Mouse (Mus musculus) lung, embryonic 16.5 days (tissue): ENCODE results near the gene Unkl. TPM values are rescaled to one million over a fixed set of nuclear protein-coding genes. Genes with fewer than 3 reads are reported as not detected.
A peak's percentile ranks its signal among the peaks of the same experiment; 100 is the strongest.
"Not testable (repeated sequence)": the region's sequence is repeated elsewhere in the genome, so short reads cannot be mapped to it uniquely, and the experiment has no call there.

Source experiments
- ATAC-seq: fragments of 200-750 bp; cut with Nextera tagmentation; 2 replicates; pipeline ENCODE4 v1.8.0; 2017; ENCODE audit warnings: low read depth, mild to moderate bottlenecking, moderate library complexity
- H3K27ac ChIP-seq: fragments of 300-500 bp; sonication (generic); 2 replicates; pipeline ENCODE4 v1.5.1; 2014; ENCODE audit warnings: mild to moderate bottlenecking, control low read depth, low read length
- H3K27me3 ChIP-seq: fragments of 300-500 bp; sonication (generic); 2 replicates; pipeline ENCODE4 v1.6.1; 2014; ENCODE audit warnings: low read depth, low read length, mixed read lengths; ENCODE audit not compliant: control insufficient read depth, insufficient read depth
- H3K36me3 ChIP-seq: fragments of 300-500 bp; sonication (generic); 2 replicates; pipeline ENCODE4 v1.6.1; 2014; ENCODE audit warnings: low read length; ENCODE audit not compliant: control insufficient read depth, insufficient read depth
- H3K4me1 ChIP-seq: fragments of 300-500 bp; sonication (generic); replicated peaks from 2 replicates; pipeline ENCODE4 v1.6.1; 2014; ENCODE audit warnings: low read length, mixed read lengths; ENCODE audit not compliant: control insufficient read depth, insufficient read depth
- H3K4me2 ChIP-seq: fragments of 300-500 bp; sonication (generic); 2 replicates; pipeline ENCODE4 v1.6.1; 2014; ENCODE audit warnings: low read depth, low read length, control low read depth
- H3K4me3 ChIP-seq: fragments of 300-500 bp; sonication (generic); 2 replicates; pipeline ENCODE4 v1.5.1; 2014; ENCODE audit warnings: mild to moderate bottlenecking, low read length, control low read depth
- H3K9ac ChIP-seq: fragments of 300-500 bp; sonication (generic); 2 replicates; pipeline ENCODE4 v1.6.1; 2014; ENCODE audit warnings: low read length, control low read depth
- H3K9me3 ChIP-seq: fragments of 300-500 bp; sonication (generic); 2 replicates; pipeline ENCODE4 v1.6.1; 2016; ENCODE audit warnings: low read length; ENCODE audit not compliant: control insufficient read depth
- WGBS: fragments of 180-500 bp; shearing (Covaris S2); extraction: QIAGEN DNeasy Blood & Tissue Kit; methylation state at CpG from one replicate; pipeline ENCODE4 v1.1.7; 2014; 5-methylcytosine and 5-hydroxymethylcytosine counted together
- polyA plus RNA-seq: library from polyadenylated mRNA; unstranded; fragments of >200 nt; fragmentation: Nextera tagmentation; extraction: Ambion mirVana; gene quantifications from 2 replicates; pipeline ENCODE4 v1.2.1, GENCODE M21; 2015

Unkl gene
- polyA plus RNA-seq, 1 experiment from 2014 or later, result 10.8 TPM

GRCm38 (mm10) chr17:25211705-25212104, 23.5 kb downstream of the Unkl start:
- Histone ChIP-seq H3K36me3 (peaks cover 27% of the 10 kb centered on the region), H3K4me2 (no peak overlapping the region), H3K27me3 (no peaks in the 10 kb centered on the region), H3K27ac (no peak overlapping the region), H3K9ac (no peak overlapping the region), H3K4me3 (no peak overlapping the region), H3K4me1 (no peaks in the 10 kb centered on the region), H3K9me3 (no peaks in the 10 kb centered on the region)
- ATAC-seq, result no peak
- 81% methylated on average over 4 of the region's 4 CpGs for WGBS

GRCm38 (mm10) chr17:25215431-25215830, 27.2 kb downstream of the Unkl start:
- WGBS, result 81% methylated on average over 3 of the region's 3 CpGs
- Histone ChIP-seq H3K36me3 (peaks cover 6% of the 10 kb centered on the region), H3K27me3 (no peaks in the 10 kb centered on the region), H3K9me3 (no peaks in the 10 kb centered on the region), H3K4me2 (no peak overlapping the region), H3K4me3 (no peak overlapping the region), H3K4me1 (no peaks in the 10 kb centered on the region), H3K9ac (no peak overlapping the region), H3K27ac (no peak overlapping the region)
- no peak for ATAC-seq

GRCm38 (mm10) chr17:25218967-25219366, 30.8 kb downstream of the Unkl start:
- no peak for ATAC-seq
- H3K9ac ChIP-seq, result no peak overlapping the region

GRCm38 (mm10) chr17:25219492-25220295, 31.5 kb downstream of the Unkl start:
- Histone ChIP-seq H3K27me3 (no peaks in the 10 kb centered on the region), H3K36me3 (peaks cover 5% of the 10 kb centered on the region), H3K4me1 (peaks cover 8% of the 10 kb centered on the region; the same call in 1 of the 2 replicates), H3K9me3 (no peaks in the 10 kb centered on the region), H3K4me3 (no peak overlapping the region), H3K4me2 (no peak overlapping the region), H3K9ac (no peak overlapping the region), H3K27ac (no peak overlapping the region)
- no peak for ATAC-seq
- 89% methylated on average over 15 of the region's 15 CpGs for WGBS

More at GRCm38 (mm10) chr17:25218967-25219366, 30.8 kb downstream of the Unkl start:
- H3K4me1 ChIP-seq, result peaks cover 8% of the 10 kb centered on the region; the same call in 1 of the 2 replicates
- no peak overlapping the region for H3K4me3 ChIP-seq
- peaks cover 5% of the 10 kb centered on the region for H3K36me3 ChIP-seq
- no peak overlapping the region for H3K4me2 ChIP-seq
- H3K27me3 ChIP-seq, result no peaks in the 10 kb centered on the region
- no peak overlapping the region for H3K27ac ChIP-seq
- no peaks in the 10 kb centered on the region for H3K9me3 ChIP-seq
- WGBS, result 91% methylated on average over 9 of the region's 9 CpGs

GRCm38 (mm10) chr17:25220746-25221145, 32.5 kb downstream of the Unkl start:
- H3K4me1 ChIP-seq, result peaks cover 8% of the 10 kb centered on the region; the same call in 1 of the 2 replicates
- H3K4me3 ChIP-seq, result no peak overlapping the region
- H3K36me3 ChIP-seq, result peaks cover 3% of the 10 kb centered on the region
- H3K9ac ChIP-seq, result no peak overlapping the region
- no peak overlapping the region for H3K27ac ChIP-seq
- WGBS, result 78% methylated on average over 1 of the region's 1 CpGs
- no peak overlapping the region for H3K4me2 ChIP-seq
- no peak for ATAC-seq
- H3K9me3 ChIP-seq, result no peaks in the 10 kb centered on the region
- no peaks in the 10 kb centered on the region for H3K27me3 ChIP-seq

- Histone ChIP-seq H3K4me1 (peaks cover 8% of the 10 kb centered on the region; the same call in 1 of the 2 replicates), H3K27ac (no peak overlapping the region), H3K9me3 (no peaks in the 10 kb centered on the region), H3K36me3 (peaks cover 6% of the 10 kb centered on the region), H3K9ac (peak overlapping the region; percentile 63), H3K4me2 (peak overlapping the region; percentile 72), H3K27me3 (no peaks in the 10 kb centered on the region), H3K4me3 (peak overlapping the region; percentile 49)
- 4% methylated on average over 16 of the region's 30 CpGs for WGBS
- ATAC-seq, result peak; percentile 82
Observed at GRCm38 (mm10) chr17:25221821-25222503, 33.8 kb downstream of the Unkl start.

GRCm38 (mm10) chr17:25222504-25222940, 34.3 kb downstream of the Unkl start:
- Histone ChIP-seq H3K4me3 (peak overlapping the region; percentile 30), H3K9ac (peak overlapping the region; percentile 35; the same call in 1 of the 2 replicates), H3K4me2 (peak overlapping the region; percentile 72)
- H3K4me1 ChIP-seq, H3K27me3 ChIP-seq, H3K9me3 ChIP-seq, H3K27ac ChIP-seq, H3K36me3 ChIP-seq: not testable (repeated sequence)
- ATAC-seq, result peak; percentile 89
- 17% methylated on average over 11 of the region's 28 CpGs for WGBS

- Histone ChIP-seq H3K4me2 (peak overlapping the region; percentile 46), H3K9ac (no peak overlapping the region; the same call in 1 of the 2 replicates), H3K36me3 (peaks cover 6% of the 10 kb centered on the region), H3K27me3 (no peaks in the 10 kb centered on the region), H3K27ac (no peak overlapping the region), H3K4me1 (peaks cover 8% of the 10 kb centered on the region; the same call in 1 of the 2 replicates), H3K4me3 (peak overlapping the region; percentile 30), H3K9me3 (no peaks in the 10 kb centered on the region)
- no peak for ATAC-seq
- WGBS, result 49% methylated on average over 6 of the region's 6 CpGs
Observed at GRCm38 (mm10) chr17:25222951-25223601, 34.9 kb downstream of the Unkl start.
